Mouse (Mus musculus): Measurements from ENCODE around the gene Gm49358.

Gm49358 gene

GRCm38 (mm10) chr10:86872591-86872990 lies 108.8 kb downstream of the Gm49358 start:
- no peak for DNase-seq (ENCODE audit: low spot score in 2 of 2)

- DNase-seq (ENCODE audit: low spot score in 2 of 2) = no peak
These were observed 114.9 kb downstream of the Gm49358 start for GRCm38 (mm10) chr10:86878721-86879120.

GRCm38 (mm10) chr10:86880071-86880806 lies 116.5 kb downstream of the Gm49358 start:
- DNase-seq (ENCODE audit: low spot score in 2 of 2) = no peak

GRCm38 (mm10) chr10:86881448-86881847 lies 117.7 kb downstream of the Gm49358 start:
- DNase-seq (ENCODE audit: low spot score in 2 of 2) = no peak

All from spleen, postnatal 36 days (tissue).